Mouse (Mus musculus) heart, adult 2 months (tissue): ENCODE measurements around the gene Soat2. TPM values are rescaled to one million over a fixed set of nuclear protein-coding genes. Genes with fewer than 3 reads are reported as not detected.
"Not testable (repeated sequence)": the region's sequence is repeated elsewhere in the genome, so short reads cannot be mapped to it uniquely, and the experiment has no call there.

Source experiments
- DNase-seq, 2 experiments: peaks; one replicate each; pipeline ENCODE4 v3.0.0; 2021
- H3K27ac ChIP-seq: fragments of 200-600 bp; 2 replicates; pipeline ENCODE4 v1.8.1; 2022
- H3K27me3 ChIP-seq: fragments of 200-500 bp; 2 replicates; pipeline ENCODE4 v1.6.1; 2012; ENCODE audit warnings: mild to moderate bottlenecking, low read length, inconsistent platforms, mixed read lengths; ENCODE audit not compliant: control insufficient read depth, insufficient read depth
- H3K36me3 ChIP-seq: fragments of 200-500 bp; 2 replicates; pipeline ENCODE4 v1.6.1; 2012; ENCODE audit warnings: low read length, inconsistent platforms; ENCODE audit not compliant: control insufficient read depth, insufficient read depth
- H3K4me1 ChIP-seq: fragments of 200-500 bp; 2 replicates; pipeline ENCODE4 v1.6.1; 2011; ENCODE audit warnings: low read length; ENCODE audit not compliant: control insufficient read depth, insufficient read depth
- H3K4me3 ChIP-seq: fragments of 200-600 bp; 2 replicates; pipeline ENCODE4 v1.8.1; 2022
- H3K79me2 ChIP-seq: fragments of 200-500 bp; replicated peaks from 2 replicates; pipeline ENCODE4 v1.6.1; 2012; ENCODE audit warnings: mild to moderate bottlenecking, inconsistent platforms, low read length, moderate library complexity, mixed read lengths; ENCODE audit not compliant: control insufficient read depth, insufficient read depth
- H3K9ac ChIP-seq: fragments of 200-500 bp; 2 replicates; pipeline ENCODE4 v1.6.1; 2012; ENCODE audit warnings: low read depth, mild to moderate bottlenecking, control low read depth, inconsistent platforms, low read length, mixed read lengths
- CTCF ChIP-seq: fragments of 200-600 bp; IDR thresholded peaks from 2 replicates; pipeline ENCODE4 v1.8.1; 2022; ENCODE audit warnings: antibody characterized with exemption, mild to moderate bottlenecking, moderate library complexity
- EP300 ChIP-seq: fragments of 200-500 bp; IDR thresholded peaks from 2 replicates; pipeline ENCODE4 v1.6.1; 2011; ENCODE audit warnings: low read depth, low read length, control low read depth; ENCODE audit not compliant: insufficient read depth
- POLR2A ChIP-seq: fragments of 200-500 bp; IDR thresholded peaks from 2 replicates; pipeline ENCODE4 v1.6.1; 2011; ENCODE audit warnings: mild to moderate bottlenecking, low read depth, low read length, control low read depth; ENCODE audit not compliant: insufficient read depth
- WGBS: fragments of 180-500 bp; shearing (Covaris S2); methylation state at CpG from one replicate; pipeline ENCODE4 v1.1.7; 2018; 5-methylcytosine and 5-hydroxymethylcytosine counted together
- intact Hi-C: fragments of 180-260 bp; cut with DNase I; formaldehyde crosslinking; loops from one replicate; pipeline ENCODE4 v1.15.1; 2025
- polyA plus RNA-seq: library from polyadenylated mRNA; depleted of rRNA; stranded (reverse); fragments of >200 nt; gene quantifications from 2 replicates; pipeline ENCODE4 v1.2.3, GENCODE M21; 2012
- total RNA-seq, 2 experiments: library from RNA; stranded (reverse); gene quantifications; 2 replicates each; pipeline ENCODE4 v1.2.3; 2021

Soat2 gene
- total and polyA plus RNA-seq, 3 experiments: 0.09 to 0.16 TPM; not detected in 1

- Histone ChIP-seq H3K27me3 (no peaks in the 10 kb centered on the region), H3K4me3 (no peak overlapping the region), H3K9ac (no peak overlapping the region), H3K36me3 (no peaks in the 10 kb centered on the region), H3K4me1 (peaks cover 10% of the 10 kb centered on the region), H3K27ac (no peak overlapping the region), H3K79me2 (no peaks in the 10 kb centered on the region)
- peak; percentile 46 to 54 for DNase-seq
- TF ChIP-seq CTCF (peak; percentile 79), EP300 (0 out of 2 replicates have a peak, but pooled peaks have one; percentile 34), POLR2A (no peak)
- 0% methylated on average over 1 of the region's 1 CpGs for WGBS
- intact Hi-C loops: loop anchor here (1.0 to 2.0 kb wide), 4 partner anchors 30 to 158 kb away; no protein-coding TSS in a partner anchor
Measured at GRCm38 (mm10) chr15:102146882-102147281, 3.4 kb upstream of the Soat2 start.

- Histone ChIP-seq H3K4me3 (no peak overlapping the region), H3K9ac (no peak overlapping the region)
- WGBS: 49% methylated on average over 16 of the region's 16 CpGs
Measured at GRCm38 (mm10) chr15:102147674-102148402, 2.5 kb upstream of the Soat2 start.

GRCm38 (mm10) chr15:102149561-102149960 is 765 bp upstream of the Soat2 start:
- peak in 1 of 2 experiments; percentile 12 for DNase-seq
- WGBS: 89% methylated on average over 4 of the region's 4 CpGs
- Histone ChIP-seq H3K36me3 (no peaks in the 10 kb centered on the region), H3K9ac (no peak overlapping the region), H3K4me1 (peaks cover 10% of the 10 kb centered on the region), H3K79me2 (no peaks in the 10 kb centered on the region), H3K27ac (no peak overlapping the region), H3K27me3 (no peaks in the 10 kb centered on the region), H3K4me3 (no peak overlapping the region)
- TF ChIP-seq CTCF (no peak), EP300 (no peak), POLR2A (no peak)
- intact Hi-C loops: no loop called here

More at GRCm38 (mm10) chr15:102147674-102148402, 2.5 kb upstream of the Soat2 start:
- Histone ChIP-seq H3K36me3 (no peaks in the 10 kb centered on the region), H3K4me1 (peaks cover 10% of the 10 kb centered on the region), H3K79me2 (no peaks in the 10 kb centered on the region), H3K27ac (no peak overlapping the region), H3K27me3 (no peaks in the 10 kb centered on the region)
- peak in 1 of 2 experiments; percentile 18 for DNase-seq
- TF ChIP-seq CTCF (no peak), POLR2A (no peak), EP300 (no peak)
- intact Hi-C loops: loop anchor here (1.0 to 2.0 kb wide), 4 partner anchors 31 to 159 kb away; no protein-coding TSS in a partner anchor

GRCm38 (mm10) chr15:102152646-102153045 is 2.3 kb downstream of the Soat2 start:
- no peak overlapping the region for H3K27ac ChIP-seq
- H3K36me3 ChIP-seq: no peaks in the 10 kb centered on the region
- WGBS: 62% methylated on average over 4 of the region's 4 CpGs
- no peaks in the 10 kb centered on the region for H3K79me2 ChIP-seq
- TF ChIP-seq EP300: no peak
- no peak for TF ChIP-seq CTCF
- TF ChIP-seq POLR2A: no peak
- DNase-seq: no peak
- intact Hi-C loops: no loop called here
- no peak overlapping the region for H3K9ac ChIP-seq
- no peak overlapping the region for H3K4me3 ChIP-seq
- H3K27me3 ChIP-seq: no peaks in the 10 kb centered on the region
- H3K4me1 ChIP-seq: peaks cover 7% of the 10 kb centered on the region

- TF ChIP-seq CTCF: peak; percentile 29
- H3K27me3 ChIP-seq, H3K4me1 ChIP-seq, H3K4me3 ChIP-seq, DNase-seq, H3K9ac ChIP-seq, intact Hi-C loops, H3K79me2 ChIP-seq, H3K27ac ChIP-seq, H3K36me3 ChIP-seq: not testable (repeated sequence)
- WGBS: 96% methylated on average over 6 of the region's 6 CpGs
Measured at GRCm38 (mm10) chr15:102155006-102155405, 4.7 kb downstream of the Soat2 start.

GRCm38 (mm10) chr15:102156836-102157235 is 6.5 kb downstream of the Soat2 start:
- Histone ChIP-seq H3K4me3 (no peak overlapping the region), H3K27ac (no peak overlapping the region), H3K27me3 (no peaks in the 10 kb centered on the region), H3K36me3 (no peaks in the 10 kb centered on the region), H3K4me1 (no peaks in the 10 kb centered on the region), H3K79me2 (no peaks in the 10 kb centered on the region), H3K9ac (no peak overlapping the region)
- intact Hi-C loops: no loop called here
- no peak for TF ChIP-seq EP300
- peak in 1 of 2 experiments; percentile 13 for DNase-seq
- 46% methylated on average over 20 of the region's 20 CpGs for WGBS
